9 mouse cellular contexts compared by ENCODE assay signal in the genomic region with DNA sequence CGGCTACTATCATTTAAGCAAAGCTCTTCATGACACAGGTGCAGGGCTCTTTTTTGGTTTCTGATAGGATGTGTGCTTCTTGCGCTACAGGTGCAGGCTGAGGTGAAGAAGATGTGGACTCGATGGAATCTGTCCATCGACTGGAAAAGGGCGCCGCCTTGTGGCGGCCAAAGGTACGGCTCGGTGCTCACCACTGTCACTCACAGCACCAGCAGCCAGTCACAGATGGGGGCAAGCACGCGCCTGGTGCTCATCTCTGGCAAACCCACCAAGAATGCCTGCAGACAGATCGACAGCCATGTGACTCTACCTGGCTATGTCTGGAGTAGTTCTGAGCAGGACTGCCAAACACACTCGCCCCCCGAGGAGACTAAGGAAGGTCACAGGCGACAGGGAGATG.
A peak's percentile ranks its signal among the peaks of the same experiment; 100 is the strongest.
DNase-seq lines count a peak whose midpoint lies in the region; ATAC-seq and TF ChIP-seq lines count a peak whose summit lies in the region.
"Had no signal": no experiment of that assay in that cellular context is flagged by ENCODE, and none has a peak within 500 bp of the region (broad histone marks: within the 10 kb centered on the region; RNA-seq: fewer than 3 reads in every experiment).

No protein-coding gene starts in this region.

- no peak overlapping the region for H3K4me2 ChIP-seq in kidney, embryonic 15.5 days
- H3K4me2 ChIP-seq: limb, embryonic 15.5 days had no signal

- TF ChIP-seq RAD21 in MEL (IDR thresholded peaks at IDR 0.05; ENCODE audit: low read depth, low read length): peak; percentile 39

- H3K27ac ChIP-seq in kidney, embryonic 15.5 days: no peak overlapping the region
- H3K27ac ChIP-seq in MEL (ENCODE audit: control insufficient read depth, low read depth, low read length): no peak overlapping the region
- H3K27ac ChIP-seq: limb, embryonic 15.5 days had no signal

- no peaks in the 10 kb centered on the region for H3K4me1 ChIP-seq in kidney, embryonic 15.5 days
- no peaks in the 10 kb centered on the region for H3K4me1 ChIP-seq in MEL (ENCODE audit: control insufficient read depth in 1 of 2, insufficient read depth in 2 of 2, low read length in 2 of 2)
- H3K4me1 ChIP-seq: limb, embryonic 15.5 days had no signal

- no peak overlapping the region for H3K9ac ChIP-seq in kidney, embryonic 15.5 days
- no peak overlapping the region for H3K9ac ChIP-seq in MEL (ENCODE audit: control insufficient read depth, low read depth, low read length, poor library complexity, severe bottlenecking)
- H3K9ac ChIP-seq: limb, embryonic 15.5 days had no signal

- no peak for TF ChIP-seq EP300 in MEL (IDR thresholded peaks at IDR 0.05; ENCODE audit: low read depth in 1 of 2, low read length in 2 of 2)

- no peak for ATAC-seq in kidney, embryonic 15.5 days (replicated peaks; ENCODE audit: low FRiP score)

- 41% methylated on average over 15 of the region's 15 CpGs for WGBS in kidney, embryonic 15.5 days

- peak; percentile 3 for DNase-seq in kidney, adult 11 months
- DNase-seq in MEL (ENCODE audit: low read depth, low spot score): peak; percentile 15
- DNase-seq in c-Kit-positive CD71-negative TER-119-negative erythroid progenitor cells, embryonic 14.5 days (ENCODE audit: low read depth): peak; percentile 13
- peak; percentile 6 to 11 for DNase-seq in frontal cortex, postnatal 10 days (ENCODE audit: low spot score in 2 of 2)
- peak; percentile 46 for DNase-seq in left cerebral cortex, postnatal 4 days
- DNase-seq in right cerebral cortex, postnatal 10 days (ENCODE audit: low spot score in 2 of 2): peak; percentile 21 to 22
- DNase-seq in urinary bladder, postnatal 36 days (ENCODE audit: low spot score in 2 of 2): no peak

- H3K27me3 ChIP-seq in kidney, embryonic 15.5 days: no peaks in the 10 kb centered on the region
- no peaks in the 10 kb centered on the region for H3K27me3 ChIP-seq in MEL (ENCODE audit: control insufficient read depth in 1 of 2, insufficient read depth in 2 of 2, low read length in 2 of 2)
- H3K27me3 ChIP-seq: limb, embryonic 15.5 days had no signal

- intact Hi-C loops in left cerebral cortex, postnatal 4 days (cut with DNase I): no loop called here

- no peak for TF ChIP-seq POLR2A in MEL (IDR thresholded peaks at IDR 0.05; ENCODE audit: control insufficient read depth in 1 of 2, insufficient read depth in 1 of 2, low read depth in 1 of 2, low read length in 2 of 2, poor library complexity in 1 of 2)

- H3K36me3 ChIP-seq in kidney, embryonic 15.5 days: no peaks in the 10 kb centered on the region
- no peaks in the 10 kb centered on the region for H3K36me3 ChIP-seq in MEL (ENCODE audit: control insufficient read depth in 1 of 2, insufficient read depth in 2 of 2, low read length in 2 of 2)
- H3K36me3 ChIP-seq: limb, embryonic 15.5 days had no signal

- no peaks in the 10 kb centered on the region for H3K9me3 ChIP-seq in kidney, embryonic 15.5 days (replicated peaks)
- H3K9me3 ChIP-seq in MEL (replicated peaks; ENCODE audit: insufficient read depth, low read length): no peaks in the 10 kb centered on the region
- H3K9me3 ChIP-seq: limb, embryonic 15.5 days had no signal

- no peaks in the 10 kb centered on the region for H3K79me2 ChIP-seq in MEL (ENCODE audit: control insufficient read depth, insufficient read depth, low read length, poor library complexity)

- H3K4me3 ChIP-seq in kidney, embryonic 15.5 days (replicated peaks): no peak overlapping the region
- no peak overlapping the region for H3K4me3 ChIP-seq in MEL (ENCODE audit: control insufficient read depth in 1 of 2, insufficient read depth in 1 of 2, low read depth in 2 of 2, low read length in 2 of 2)
- H3K4me3 ChIP-seq: limb, embryonic 15.5 days had no signal

- TF ChIP-seq CTCF in MEL (IDR thresholded peaks at IDR 0.05 in 2 of 3, conservative IDR thresholded peaks at IDR 0.05 in 1 of 3; ENCODE audit: control insufficient read depth in 1 of 3, insufficient read depth in 1 of 3, low read depth in 2 of 3, low read length in 3 of 3, poor library complexity in 1 of 3, severe bottlenecking in 1 of 3): peak; percentile 54 to 76 (median 59)

TF ChIP-seq in MEL, 35 proteins besides CTCF, POLR2A, EP300 and RAD21:
- TF ChIP-seq MAFK (IDR thresholded peaks at IDR 0.05; ENCODE audit: borderline replicate concordance, low read depth, low read length) (no peak), ZNF384 (IDR thresholded peaks at IDR 0.05; ENCODE audit: low read depth, low read length) (no peak), JUND (IDR thresholded peaks at IDR 0.05; ENCODE audit: low read depth, low read length) (no peak), TAL1 (IDR thresholded peaks at IDR 0.05; ENCODE audit: low read length) (no peak), ZC3H11A (IDR thresholded peaks at IDR 0.05; ENCODE audit: low read depth, low read length) (peak; percentile 31; the same call in 1 of the 2 replicates), MYB (IDR thresholded peaks at IDR 0.05; ENCODE audit: low read depth, low read length) (no peak), NRF1 (IDR thresholded peaks at IDR 0.05; ENCODE audit: insufficient read depth, low read depth, low read length, poor library complexity, severe bottlenecking) (no peak), MXI1 (IDR thresholded peaks at IDR 0.05; ENCODE audit: low read depth, low read length) (no peak), MAZ (IDR thresholded peaks at IDR 0.05; ENCODE audit: low read depth, low read length) (no peak), SMC3 (IDR thresholded peaks at IDR 0.05; ENCODE audit: low read depth, low read length) (peak; percentile 64), POLR2AphosphoS2 (IDR thresholded peaks at IDR 0.05; ENCODE audit: low read length) (no peak), CHD2 (IDR thresholded peaks at IDR 0.05; ENCODE audit: low read length) (no peak)
TF ChIP-seq in MEL: peak in this region for 2.

Comparison
In these comparisons a context has a peak if more than half of its experiments do, and no peak if none do; other contexts are left out.
1. DNase-seq: peak in kidney, adult 11 months (single experiment), MEL (single experiment), c-Kit-positive CD71-negative TER-119-negative erythroid progenitor cells, embryonic 14.5 days (single experiment), frontal cortex, postnatal 10 days (2 of 2), left cerebral cortex, postnatal 4 days (single experiment) and right cerebral cortex, postnatal 10 days (2 of 2); none in urinary bladder, postnatal 36 days (0 of 2).